Mouse (Mus musculus) heart, adult 18-20 months (tissue): ENCODE data around the gene Resp18. TPM values are rescaled to one million over a fixed set of nuclear protein-coding genes. Genes with fewer than 3 reads are reported as not detected.

Experiments
- DNase-seq, 2 experiments: peaks; one replicate each; pipeline ENCODE4 v3.0.0; 2021 to 2022; ENCODE audit warnings: mixed read lengths in 1 of 2
- long read RNA-seq, 2 experiments: library from polyadenylated mRNA; stranded (forward); transcript quantifications; one replicate each; pipeline ENCODE4 v2.0.0; 2021
- total RNA-seq, 2 experiments: library from RNA; stranded (reverse); gene quantifications; 2 replicates each; pipeline ENCODE4 v1.2.3; 2021

Resp18 gene
- not detected for total RNA-seq
- long read RNA-seq, experiment 1, result 0 reads
- long read RNA-seq, experiment 2, result 0 reads

DNA sequence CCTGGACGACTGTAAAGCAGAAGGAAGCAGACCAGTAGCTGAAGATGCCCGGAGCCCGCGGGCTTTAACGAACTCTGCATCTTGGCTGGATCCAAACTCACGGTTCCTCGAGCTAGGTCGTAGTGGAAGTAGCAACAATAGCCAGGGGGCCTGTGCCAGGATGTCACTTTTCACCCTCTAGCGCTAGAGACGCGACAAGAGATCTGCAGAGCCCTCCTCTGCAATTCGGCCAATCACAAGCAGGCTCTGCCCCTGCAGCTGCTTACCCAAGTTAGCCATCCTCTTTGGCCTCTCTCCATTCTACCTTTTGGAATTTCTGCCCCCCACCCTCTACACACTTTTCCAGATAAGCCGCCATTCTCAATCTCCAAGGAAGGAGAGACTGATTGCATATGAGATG lies at the start of gene Resp18:
Resp18 (minus strand) TSS at position 188 of the 400 bp plus-strand sequence.
- DNase-seq, result no peak

DNA sequence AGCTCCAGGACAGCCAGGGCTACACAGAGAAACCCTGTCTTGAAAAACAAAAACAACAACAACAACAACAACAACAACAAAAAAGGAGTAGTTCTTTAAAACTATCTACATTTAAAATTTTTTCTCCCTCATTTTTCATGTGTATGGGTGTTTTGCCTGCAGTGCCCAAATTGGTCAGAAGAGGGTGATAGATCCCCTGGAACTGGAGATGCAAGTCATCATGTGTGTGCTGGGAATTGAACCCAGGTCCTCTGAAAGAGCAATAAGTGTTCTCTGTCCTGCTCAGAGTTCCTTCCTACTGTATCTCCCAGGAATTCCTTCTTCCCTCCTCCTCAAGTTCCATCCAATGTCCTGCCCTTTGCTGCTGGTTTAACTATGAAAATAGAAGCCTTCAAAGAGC lies 49.2 kb upstream of the Resp18 start:
- DNase-seq, result no peak

- no peak for DNase-seq
Measured at GRCm38 (mm10) chr1:75319166-75319565, 41.0 kb upstream of the Resp18 start.

DNA sequence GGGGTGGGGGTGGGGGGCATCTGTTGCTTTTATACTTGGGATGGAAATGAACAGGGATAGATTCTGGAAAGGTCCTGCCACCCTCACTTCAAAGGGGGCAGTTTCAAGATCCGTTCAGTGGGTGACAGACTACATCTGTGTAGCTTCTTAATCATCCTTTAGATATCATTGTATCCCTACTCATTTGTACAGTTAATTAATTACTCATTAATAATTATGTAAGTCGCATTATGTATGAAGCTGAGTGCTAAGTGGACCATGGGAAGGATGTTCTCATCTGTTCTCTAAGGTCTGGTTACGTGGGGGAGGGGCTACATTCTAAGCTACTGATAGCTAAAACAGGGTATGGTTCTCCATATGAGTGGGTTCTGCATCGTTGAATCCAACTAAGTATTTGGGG lies 40.5 kb upstream of the Resp18 start:
- DNase-seq, result no peak

GRCm38 (mm10) chr1:75318301-75318700 lies 40.1 kb upstream of the Resp18 start:
- DNase-seq, result no peak

GRCm38 (mm10) chr1:75317241-75318201 lies 39.3 kb upstream of the Resp18 start, which contains the start of gene Dnpep:
TSS of gene Dnpep (minus strand) at chr1:75317990.
- DNase-seq, result peak; percentile 100

GRCm38 (mm10) chr1:75316861-75317240 lies 38.6 kb upstream of the Resp18 start:
- DNase-seq, result peak; percentile 93 to 94

- DNase-seq, result peak in 1 of 2 experiments; percentile 26
Measured at GRCm38 (mm10) chr1:75315456-75316365, 37.5 kb upstream of the Resp18 start.

DNA sequence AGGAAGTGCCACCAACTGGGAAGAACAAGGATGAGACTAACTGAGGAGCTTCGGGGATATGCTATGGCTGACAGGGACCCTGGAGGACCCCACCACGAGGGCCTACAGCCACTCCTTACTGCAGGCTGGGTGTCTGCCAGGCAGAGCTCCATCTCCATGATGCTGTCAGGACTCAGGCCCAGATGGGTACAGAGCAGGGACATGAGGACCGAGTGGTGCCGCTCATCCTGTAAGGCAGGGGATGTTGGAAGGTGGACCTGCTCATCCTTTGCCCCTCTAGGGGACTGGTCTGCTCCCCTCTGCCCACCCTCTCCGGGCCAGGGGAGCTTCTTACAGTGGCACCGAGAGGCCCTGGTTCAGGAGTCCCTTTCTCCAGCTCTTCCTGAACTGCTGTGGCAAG lies 36.8 kb upstream of the Resp18 start:
- DNase-seq, result no peak

DNA sequence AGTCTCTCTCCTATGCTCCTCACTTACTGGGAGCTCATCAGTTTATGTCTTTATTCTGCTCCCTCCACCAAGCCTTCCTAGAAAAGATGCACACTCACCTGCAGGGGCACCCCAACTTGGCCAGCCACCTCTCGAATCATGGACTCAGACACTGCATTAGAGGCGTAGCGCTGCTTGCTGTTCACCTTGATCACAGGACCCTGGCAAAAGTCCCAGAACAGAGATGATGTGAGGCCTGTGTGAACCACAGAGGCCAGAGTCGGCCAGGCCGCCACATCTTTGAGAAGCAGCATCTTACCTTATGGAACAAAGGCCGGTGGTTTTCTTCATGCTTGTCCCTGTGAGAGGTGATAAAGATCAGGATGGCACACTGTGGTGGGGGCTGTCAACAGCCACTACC lies 33.5 kb upstream of the Resp18 start:
- DNase-seq, result no peak

- no peak for DNase-seq
Measured at GRCm38 (mm10) chr1:75304662-75305061, 26.4 kb upstream of the Resp18 start.

- DNase-seq, result no peak
Measured at GRCm38 (mm10) chr1:75294294-75294693, 16.1 kb upstream of the Resp18 start.

GRCm38 (mm10) chr1:75293331-75293701 lies 15.1 kb upstream of the Resp18 start:
- no peak for DNase-seq

- peak; percentile 24 to 36 for DNase-seq
Measured at GRCm38 (mm10) chr1:75292476-75293330, 14.5 kb upstream of the Resp18 start.

- no peak for DNase-seq
Measured at GRCm38 (mm10) chr1:75291321-75291720, 13.1 kb upstream of the Resp18 start.

GRCm38 (mm10) chr1:75290582-75290981 lies 12.4 kb upstream of the Resp18 start:
- peak in 1 of 2 experiments; percentile 51 for DNase-seq

- no peak for DNase-seq
Measured at GRCm38 (mm10) chr1:75289888-75290431, 11.7 kb upstream of the Resp18 start.

GRCm38 (mm10) chr1:75289376-75289775 lies 11.2 kb upstream of the Resp18 start:
- DNase-seq, result peak; percentile 55 to 58

DNA sequence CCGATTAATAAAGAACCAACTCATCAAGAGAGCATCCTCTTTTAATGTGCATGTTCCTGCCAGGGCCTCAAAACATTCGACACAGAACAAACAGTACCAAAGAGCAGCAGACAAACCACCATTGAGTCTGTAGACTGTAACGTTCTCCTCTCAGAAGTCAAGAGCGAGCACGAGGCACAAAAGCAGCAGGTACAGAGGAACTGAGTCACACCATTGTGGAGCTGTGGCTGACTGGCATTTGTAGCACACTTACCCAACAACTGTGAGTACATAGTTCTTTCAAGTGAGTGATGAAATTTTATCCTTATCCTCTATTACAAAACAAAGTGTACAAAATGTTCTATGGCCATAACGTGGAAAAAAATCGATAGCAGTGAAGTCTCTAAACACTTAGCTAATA lies 6.7 kb upstream of the Resp18 start:
- DNase-seq, result no peak

DNA sequence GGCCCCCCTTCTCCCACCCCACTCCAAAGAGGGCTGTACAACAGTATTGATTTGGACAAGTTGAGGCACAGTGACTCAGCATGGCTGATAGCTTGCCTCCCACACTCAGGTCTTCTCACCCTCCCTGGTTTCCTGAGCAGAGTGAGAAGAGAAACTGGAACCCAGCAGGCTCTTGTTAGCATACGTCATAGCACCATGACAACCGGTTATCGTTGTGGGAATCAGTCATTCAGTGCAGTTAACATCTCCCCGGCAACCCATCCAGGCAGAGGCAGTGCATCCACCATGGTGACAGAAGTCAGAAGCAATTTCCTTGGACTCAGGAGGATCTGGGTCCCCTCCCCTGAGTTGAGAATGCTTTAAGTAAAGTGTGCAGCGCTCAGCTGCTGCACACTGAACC lies 4.8 kb upstream of the Resp18 start:
- DNase-seq, result no peak
